Mouse (Mus musculus): ENCODE measurements around the gene Edn2. TPM values are rescaled to one million over a fixed set of nuclear protein-coding genes. Genes with fewer than 3 reads are reported as not detected.

The Edn2 gene
- polyA plus RNA-seq, 2 experiments from 2014 or later: not detected

GRCm38 (mm10) chr4:120206471-120206891, 45.5 kb downstream of the Edn2 start:
- no peak for ATAC-seq

GRCm38 (mm10) chr4:120212080-120212479, 51.1 kb downstream of the Edn2 start:
- no peak for ATAC-seq

GRCm38 (mm10) chr4:120212812-120213211, 51.8 kb downstream of the Edn2 start:
- ATAC-seq: no peak

GRCm38 (mm10) chr4:120215915-120216591, 55.0 kb downstream of the Edn2 start:
- ATAC-seq: no peak

DNA sequence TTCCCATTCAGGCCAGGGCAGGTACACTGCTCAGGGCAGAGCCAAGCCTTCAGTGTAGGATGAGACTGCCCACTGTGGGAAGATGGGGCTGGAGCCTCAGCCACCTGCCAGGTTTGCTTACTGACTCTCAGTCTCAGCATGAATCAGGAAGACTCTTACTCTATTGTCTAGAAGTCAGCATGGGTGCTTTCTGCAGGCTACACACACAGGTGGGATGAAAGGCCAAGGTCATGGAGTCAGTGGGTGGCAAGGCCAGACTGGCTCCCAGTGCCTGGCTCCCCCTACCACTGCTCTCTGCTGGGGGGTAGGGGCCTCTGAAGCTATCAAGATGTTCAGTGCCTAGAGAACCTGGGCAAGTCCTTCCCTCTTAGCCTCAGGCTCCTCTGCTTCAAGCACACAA, 55.9 kb downstream of the Edn2 start:
- ATAC-seq: no peak

Other genes starting within 250 kb of the Edn2 start
- gene AL607142.1, start 96.2 kb upstream of the Edn2 start, polyA plus RNA-seq (2017; shearing (Covaris generic)): not detected
- gene Foxo6, start 126.1 kb downstream of the Edn2 start, polyA plus RNA-seq (2017; shearing (Covaris generic)): not detected
- gene Scmh1, start 244.1 kb downstream of the Edn2 start, polyA plus RNA-seq (2017; shearing (Covaris generic)): 10 to 100 TPM; 10.4 TPM

All from CD4-positive, CD25-positive, alpha-beta regulatory T cell, adult 4 months (primary cell).